Comparison of ENCODE assay signal across 28 mouse cellular contexts in the genomic region with DNA sequence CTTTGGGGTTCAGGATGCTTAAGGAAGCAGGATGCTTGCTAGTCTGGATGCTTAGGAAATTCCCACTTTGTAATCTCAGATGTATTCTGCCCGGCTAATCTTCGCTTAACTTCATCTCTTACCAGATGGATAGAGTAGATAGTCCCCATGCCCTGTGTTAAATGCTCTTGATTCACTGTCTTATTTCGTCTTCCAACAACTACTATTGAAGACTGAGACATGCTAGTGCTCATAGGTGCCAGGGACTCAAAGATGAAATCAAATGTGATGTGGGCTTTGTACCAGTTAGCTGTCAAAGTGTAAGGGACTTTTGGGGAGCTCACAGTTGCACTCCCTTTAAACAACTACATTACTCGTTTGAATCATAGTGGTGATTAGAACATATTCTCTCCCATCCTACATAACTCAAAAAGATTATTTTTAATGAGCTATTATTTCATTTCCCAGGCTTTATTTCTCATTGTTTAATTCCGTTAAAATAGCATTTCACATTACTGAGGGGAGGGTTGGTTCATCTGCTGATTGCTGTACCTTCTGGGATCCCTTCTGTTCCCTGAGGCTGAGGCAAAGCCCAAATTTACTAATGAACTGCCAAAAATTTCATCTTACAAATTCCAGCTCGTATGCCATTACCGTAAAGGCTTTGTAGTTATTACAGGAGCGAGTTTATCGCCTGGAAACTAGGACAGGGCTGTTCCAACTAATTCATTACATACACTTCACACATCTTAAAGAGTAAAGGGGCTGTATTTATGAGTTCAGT.
A peak's percentile ranks its signal among the peaks of the same experiment; 100 is the strongest.
DNase-seq lines count a peak whose midpoint lies in the region; ATAC-seq and TF ChIP-seq lines count a peak whose summit lies in the region.
"Had no signal": no experiment of that assay in that cellular context is flagged by ENCODE, and none has a peak within 500 bp of the region (broad histone marks: within the 10 kb centered on the region; RNA-seq: fewer than 3 reads in every experiment).

No protein-coding gene starts in this region.

- H3K36me3 ChIP-seq in limb, embryonic 12.5 days, result no peaks in the 10 kb centered on the region
- H3K36me3 ChIP-seq in limb, embryonic 10.5 days, result no peaks in the 10 kb centered on the region
- no peaks in the 10 kb centered on the region for H3K36me3 ChIP-seq in forebrain, embryonic 16.5 days (ENCODE audit: control insufficient read depth, insufficient read depth)
- no peaks in the 10 kb centered on the region for H3K36me3 ChIP-seq in liver, postnatal 0 days (replicated peaks; ENCODE audit: insufficient read depth, low read length)
- H3K36me3 ChIP-seq: heart, embryonic 10.5 days; heart, embryonic 15.5 days; hindbrain, embryonic 13.5 days; liver, embryonic 15.5 days; lung, embryonic 15.5 days; midbrain, embryonic 10.5 days; neural tube, embryonic 12.5 days had no signal

- ATAC-seq in limb, embryonic 12.5 days (ENCODE audit: insufficient number of reproducible peaks, insufficient read depth, low FRiP score, low TSS enrichment, low read depth), result peak; percentile 83; the same call in 1 of the 2 replicates
- ATAC-seq in forebrain, embryonic 16.5 days, result peak; percentile 85
- no peak for ATAC-seq in liver, postnatal 0 days
- ATAC-seq: inflammation-experienced regulatory T-cells, adult 6 months; midbrain, embryonic 16.5 days had no signal

- DNase-seq in limb, embryonic 10.5 days (ENCODE audit: low spot score), result no peak
- DNase-seq in layer of hippocampus, adult 2 months (ENCODE audit: low spot score in 2 of 2), result peak; percentile 80 to 83
- DNase-seq in layer of hippocampus, postnatal 36 days, result peak; percentile 62
- no peak for DNase-seq in cerebellum, adult 11-12 months
- DNase-seq in cerebellum, adult 8-10 months, result no peak
- no peak for DNase-seq in liver, postnatal 0 days
- DNase-seq: adrenal gland, adult 8-10 months; B cell, adult 2 months; cerebellum, adult 18-20 months; cerebellum, postnatal 14 days; gastrocnemius, postnatal 25 days; heart, adult 11 months; kidney, adult 11 months; kidney, postnatal 14 days; thymus, postnatal 14 days had no signal

- peaks cover 3% of the 10 kb centered on the region; the same call in 1 of the 2 replicates for H3K4me1 ChIP-seq in limb, embryonic 12.5 days (replicated peaks)
- H3K4me1 ChIP-seq in limb, embryonic 10.5 days, result peaks cover under 1% of the 10 kb centered on the region
- peaks cover 4% of the 10 kb centered on the region; the same call in 1 of the 2 replicates for H3K4me1 ChIP-seq in forebrain, embryonic 16.5 days (replicated peaks; ENCODE audit: control insufficient read depth, insufficient read depth, low read length)
- no peaks in the 10 kb centered on the region for H3K4me1 ChIP-seq in liver, postnatal 0 days (ENCODE audit: insufficient read depth)
- H3K4me1 ChIP-seq: heart, embryonic 10.5 days; heart, embryonic 15.5 days; hindbrain, embryonic 13.5 days; liver, embryonic 15.5 days; lung, embryonic 15.5 days; midbrain, embryonic 10.5 days; neural tube, embryonic 12.5 days had no signal

- WGBS in limb, embryonic 12.5 days, result 58% methylated on average over 9 of the region's 9 CpGs
- WGBS in limb, embryonic 10.5 days, result 88% methylated on average over 9 of the region's 9 CpGs
- 51% methylated on average over 9 of the region's 9 CpGs for WGBS in forebrain, embryonic 16.5 days
- 69% methylated on average over 9 of the region's 9 CpGs for WGBS in liver, postnatal 0 days (ENCODE audit: insufficient replicate concordance)

- no peaks in the 10 kb centered on the region for H3K9me3 ChIP-seq in limb, embryonic 12.5 days
- H3K9me3 ChIP-seq in limb, embryonic 10.5 days (replicated peaks), result no peaks in the 10 kb centered on the region
- no peaks in the 10 kb centered on the region for H3K9me3 ChIP-seq in forebrain, embryonic 16.5 days (ENCODE audit: control insufficient read depth, low read length)
- H3K9me3 ChIP-seq in liver, postnatal 0 days (ENCODE audit: low read length), result no peaks in the 10 kb centered on the region
- H3K9me3 ChIP-seq: heart, embryonic 10.5 days; heart, embryonic 15.5 days; hindbrain, embryonic 13.5 days; liver, embryonic 15.5 days; lung, embryonic 15.5 days; midbrain, embryonic 10.5 days; neural tube, embryonic 12.5 days had no signal

- no peak overlapping the region for H3K4me2 ChIP-seq in limb, embryonic 12.5 days
- H3K4me2 ChIP-seq in forebrain, embryonic 16.5 days (ENCODE audit: low read length), result no peak overlapping the region
- no peak overlapping the region for H3K4me2 ChIP-seq in liver, postnatal 0 days (ENCODE audit: low read depth, low read length)
- H3K4me2 ChIP-seq: heart, embryonic 15.5 days; hindbrain, embryonic 13.5 days; liver, embryonic 15.5 days; lung, embryonic 15.5 days; neural tube, embryonic 12.5 days had no signal

- H3K27ac ChIP-seq in limb, embryonic 12.5 days, result no peak overlapping the region
- no peak overlapping the region for H3K27ac ChIP-seq in limb, embryonic 10.5 days
- H3K27ac ChIP-seq in forebrain, embryonic 16.5 days (ENCODE audit: low read length), result peak overlapping the region; percentile 84
- no peak overlapping the region for H3K27ac ChIP-seq in layer of hippocampus, adult 2 months
- H3K27ac ChIP-seq in liver, postnatal 0 days (ENCODE audit: low read depth), result no peak overlapping the region
- H3K27ac ChIP-seq: heart, embryonic 10.5 days; heart, embryonic 15.5 days; hindbrain, embryonic 13.5 days; liver, embryonic 15.5 days; lung, embryonic 15.5 days; midbrain, embryonic 10.5 days; neural tube, embryonic 12.5 days had no signal

- TF ChIP-seq CTCF in layer of hippocampus, adult 2 months (conservative IDR thresholded peaks at IDR 0.05), result no peak
- no peak for TF ChIP-seq CTCF in liver, postnatal 0 days (IDR thresholded peaks at IDR 0.05; ENCODE audit: low read depth)

- H3K4me3 ChIP-seq in limb, embryonic 12.5 days (replicated peaks), result no peak overlapping the region
- no peak overlapping the region for H3K4me3 ChIP-seq in limb, embryonic 10.5 days
- no peak overlapping the region for H3K4me3 ChIP-seq in forebrain, embryonic 16.5 days (replicated peaks; ENCODE audit: low read length)
- H3K4me3 ChIP-seq in layer of hippocampus, adult 2 months, result no peak overlapping the region
- no peak overlapping the region for H3K4me3 ChIP-seq in liver, postnatal 0 days (ENCODE audit: low read depth, low read length)
- H3K4me3 ChIP-seq: erythroblast, embryonic 14.5 days; heart, embryonic 10.5 days; heart, embryonic 15.5 days; hindbrain, embryonic 13.5 days; liver, embryonic 15.5 days; lung, embryonic 15.5 days; midbrain, embryonic 10.5 days; myocyte; neural tube, embryonic 12.5 days had no signal

- no peak overlapping the region for H3K9ac ChIP-seq in limb, embryonic 12.5 days (replicated peaks)
- H3K9ac ChIP-seq in forebrain, embryonic 16.5 days (replicated peaks; ENCODE audit: low read depth, low read length), result no peak overlapping the region
- no peak overlapping the region for H3K9ac ChIP-seq in liver, postnatal 0 days (replicated peaks)
- H3K9ac ChIP-seq: heart, embryonic 15.5 days; hindbrain, embryonic 13.5 days; liver, embryonic 15.5 days; lung, embryonic 15.5 days; neural tube, embryonic 12.5 days had no signal

- no peaks in the 10 kb centered on the region for H3K27me3 ChIP-seq in limb, embryonic 12.5 days
- H3K27me3 ChIP-seq in limb, embryonic 10.5 days (ENCODE audit: low read depth, poor library complexity, severe bottlenecking), result no peaks in the 10 kb centered on the region
- H3K27me3 ChIP-seq in forebrain, embryonic 16.5 days (replicated peaks; ENCODE audit: control insufficient read depth, insufficient read depth, low read length), result no peaks in the 10 kb centered on the region
- H3K27me3 ChIP-seq in liver, postnatal 0 days (ENCODE audit: insufficient read depth, low read length), result no peaks in the 10 kb centered on the region
- H3K27me3 ChIP-seq: heart, embryonic 15.5 days; hindbrain, embryonic 13.5 days; liver, embryonic 15.5 days; lung, embryonic 15.5 days; neural tube, embryonic 12.5 days had no signal

- no peak for TF ChIP-seq EP300 in liver, postnatal 0 days (IDR thresholded peaks at IDR 0.05; ENCODE audit: low read depth)

Comparison
In these comparisons a context has a peak if more than half of its experiments do, and no peak if none do; other contexts are left out.
1. DNase-seq: peak in layer of hippocampus, adult 2 months (2 of 2) and layer of hippocampus, postnatal 36 days (2 of 2); none in limb, embryonic 10.5 days (single experiment), cerebellum, adult 11-12 months (single experiment), cerebellum, adult 8-10 months (single experiment) and liver, postnatal 0 days (single experiment).